Mouse (Mus musculus) ES-CJ7 (cell line): ENCODE measurements around the gene Kctd13.

Experiments
- DNase-seq: peaks from one replicate; pipeline ENCODE4 v3.0.0; 2011; ENCODE audit warnings: low read depth, low spot score

The Kctd13 gene

DNA sequence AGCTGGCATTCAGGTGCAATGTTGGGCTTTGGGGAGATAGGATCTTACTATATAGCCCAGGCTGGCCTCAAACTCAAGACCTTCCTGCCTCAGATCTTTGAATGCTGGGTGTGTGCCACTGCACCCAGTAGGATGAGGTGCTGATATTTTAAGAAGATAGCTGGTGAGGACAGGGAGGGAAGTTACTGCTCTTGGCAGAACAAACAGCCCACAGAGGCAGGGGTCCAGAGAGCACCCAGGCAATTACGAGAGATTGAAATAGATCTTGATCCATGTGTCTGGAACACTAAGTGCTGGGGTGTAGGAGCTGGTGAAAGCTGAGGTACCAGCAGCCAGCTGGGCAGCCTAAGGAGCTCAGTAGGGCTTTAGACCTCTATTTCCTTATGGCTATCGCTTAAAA is 52.9 kb downstream of the Kctd13 start:
- no peak for DNase-seq

DNA sequence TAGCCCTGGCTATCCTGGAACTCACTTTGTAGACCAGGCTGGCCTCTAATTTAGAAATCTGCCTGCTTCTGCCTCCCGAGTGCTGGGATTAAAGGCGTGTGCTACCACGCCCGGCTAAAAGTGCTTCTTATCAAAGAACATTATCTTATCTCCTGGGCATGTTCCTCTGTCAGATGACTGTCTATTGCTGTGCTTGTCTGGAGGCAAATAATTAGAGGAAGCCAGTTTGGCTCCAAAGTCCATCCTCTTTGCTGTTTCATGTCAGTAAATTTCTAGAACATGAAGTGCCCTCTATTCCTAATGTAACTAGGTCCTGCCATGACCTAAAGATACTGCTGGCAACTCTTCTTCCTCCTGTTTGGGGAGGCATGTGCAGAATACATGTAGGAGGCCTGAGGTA is 53.4 kb downstream of the Kctd13 start:
- no peak for DNase-seq

DNA sequence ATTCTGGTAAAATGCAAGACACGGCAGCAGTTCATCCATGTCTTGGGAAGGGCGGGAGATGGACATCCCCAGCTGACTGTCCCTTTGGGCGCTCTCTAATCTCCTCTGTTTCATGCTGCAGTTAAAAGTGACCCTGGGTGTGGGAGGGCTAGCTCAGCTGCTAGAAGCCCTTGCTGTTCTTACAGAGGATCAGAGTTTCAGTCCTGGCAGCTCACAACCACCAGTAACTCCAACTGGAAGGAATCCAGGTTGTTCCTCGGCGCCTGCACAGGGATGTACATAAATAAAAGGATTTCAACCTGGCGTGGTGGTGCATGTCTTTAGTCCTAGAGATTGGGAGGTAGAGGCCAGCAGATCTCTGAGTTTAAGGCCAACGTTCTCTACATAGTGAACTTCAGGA is 54.4 kb downstream of the Kctd13 start:
- no peak for DNase-seq

DNA sequence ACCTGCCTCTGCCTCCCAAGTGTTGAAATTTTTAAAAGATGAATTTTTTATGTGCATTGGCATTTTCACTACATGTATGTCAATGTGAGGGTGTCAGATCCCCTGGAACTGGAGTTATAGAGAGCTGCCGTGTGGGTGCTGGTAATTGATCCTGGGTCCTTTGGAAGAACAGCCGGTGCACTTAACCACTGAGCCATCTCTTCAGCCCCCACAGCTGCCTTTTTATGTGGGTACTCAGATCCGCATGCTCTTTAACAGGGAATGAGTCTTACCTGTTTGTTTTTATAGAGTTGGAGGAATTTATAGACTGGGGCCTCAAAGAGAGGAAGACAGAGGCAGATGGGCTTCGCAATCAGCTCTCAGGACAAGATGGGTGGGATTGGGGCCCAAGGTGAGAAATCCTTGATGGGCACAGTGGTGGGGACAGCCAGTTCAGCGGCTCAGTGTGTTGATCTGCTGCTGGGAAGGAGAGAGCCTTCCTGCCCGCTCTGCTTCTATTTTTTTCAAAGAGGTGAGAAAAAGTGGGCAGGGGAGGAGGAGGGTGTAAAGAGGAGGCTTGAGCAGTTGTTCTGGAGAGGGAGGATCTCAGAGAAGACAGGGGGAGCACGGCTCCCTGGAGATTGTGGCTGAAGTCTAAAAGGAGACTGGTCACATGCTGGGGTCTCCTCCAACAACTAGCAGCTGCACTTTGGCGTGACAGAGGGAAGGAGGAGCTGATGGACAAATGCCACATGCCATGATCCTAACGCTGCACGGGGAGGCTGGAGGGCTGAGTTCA is 56.2 kb downstream of the Kctd13 start:
- no peak for DNase-seq

DNA sequence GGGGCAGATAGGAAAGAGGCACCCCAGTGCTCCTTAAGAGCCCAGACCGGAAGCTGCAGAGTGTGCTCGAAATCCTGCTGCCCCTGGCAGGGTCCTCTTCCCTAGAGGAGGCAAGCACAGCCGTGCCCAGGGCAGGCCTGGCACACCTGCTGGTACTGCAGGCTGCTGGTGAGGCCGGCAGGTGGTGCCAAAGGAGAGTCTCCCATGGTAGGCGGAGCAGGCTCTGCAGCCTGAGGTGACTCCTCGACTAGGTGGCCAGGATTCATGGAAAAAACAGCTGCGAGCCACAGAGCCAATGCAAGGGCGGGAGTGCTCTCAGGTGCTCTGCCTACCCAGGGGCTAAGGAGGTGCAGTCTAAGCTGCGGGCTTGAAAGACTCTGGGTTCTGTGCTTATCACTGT is 57.6 kb downstream of the Kctd13 start:
- peak; percentile 46 for DNase-seq

DNA sequence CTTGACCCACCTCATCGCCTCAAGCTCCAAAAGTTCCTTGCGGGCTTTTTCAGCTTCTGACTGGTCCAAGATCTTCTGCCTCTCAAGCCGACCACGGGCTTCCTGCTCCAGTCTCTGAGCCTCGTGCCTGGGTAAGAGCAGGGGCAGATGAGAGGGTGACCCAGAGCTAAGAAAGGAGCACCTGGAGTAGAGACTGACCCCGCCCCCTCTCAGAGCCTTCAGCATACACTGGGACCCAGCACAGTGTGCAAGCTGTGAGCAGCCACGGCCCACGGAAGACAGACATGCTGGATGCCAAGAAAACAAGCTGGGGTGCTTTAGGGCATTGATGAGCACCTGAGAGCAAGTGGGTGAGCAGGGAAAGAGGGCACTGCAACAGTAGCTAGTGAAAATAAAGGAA is 60.1 kb downstream of the Kctd13 start:
- no peak for DNase-seq
